Mouse (Mus musculus) embryonic fibroblast, embryonic 13.5 days (primary cell): Measurements from ENCODE around the gene Olfr1420.

Experiments used
- CTCF ChIP-seq: IDR thresholded peaks from 2 replicates; pipeline ENCODE4 v1.5.1; 2011; ENCODE audit warnings: mild to moderate bottlenecking, control low read depth, low read length, moderate library complexity, borderline replicate concordance; ENCODE audit not compliant: insufficient read depth
- POLR2A ChIP-seq: IDR thresholded peaks from 2 replicates; pipeline ENCODE4 v1.6.1; 2011; ENCODE audit warnings: low read depth, mild to moderate bottlenecking, control low read depth, low read length, moderate library complexity

GRCm38 (mm10) chr19:11928025-11928748, 41.8 kb downstream of the Olfr1420 start:
- no peak for TF ChIP-seq CTCF
- no peak for TF ChIP-seq POLR2A
